Mouse (Mus musculus): ENCODE measurements around the gene Cnnm1.

Cnnm1 gene

GRCm38 (mm10) chr19:43511621-43512620, 71.7 kb downstream of the Cnnm1 start:
- DNase-seq (ENCODE audit: low read depth, low spot score) = no peak

GRCm38 (mm10) chr19:43513874-43514273, 73.6 kb downstream of the Cnnm1 start:
- no peak for DNase-seq (ENCODE audit: low read depth, low spot score)

GRCm38 (mm10) chr19:43515668-43516396, 75.6 kb downstream of the Cnnm1 start:
- no peak for DNase-seq (ENCODE audit: low read depth, low spot score)

GRCm38 (mm10) chr19:43516397-43517035, 76.3 kb downstream of the Cnnm1 start:
- DNase-seq (ENCODE audit: low read depth, low spot score) = no peak

- DNase-seq (ENCODE audit: low read depth, low spot score) = no peak
Measured at GRCm38 (mm10) chr19:43517320-43517719, 77.1 kb downstream of the Cnnm1 start.

- DNase-seq (ENCODE audit: low read depth, low spot score) = no peak
Measured at GRCm38 (mm10) chr19:43517808-43518207, 77.6 kb downstream of the Cnnm1 start.

- DNase-seq (ENCODE audit: low read depth, low spot score) = no peak
Measured at GRCm38 (mm10) chr19:43518261-43518660, 78.0 kb downstream of the Cnnm1 start.

GRCm38 (mm10) chr19:43519226-43519625, 79.0 kb downstream of the Cnnm1 start:
- DNase-seq (ENCODE audit: low read depth, low spot score) = no peak

- no peak for DNase-seq (ENCODE audit: low read depth, low spot score)
Measured at GRCm38 (mm10) chr19:43520402-43520801, 80.2 kb downstream of the Cnnm1 start.

- DNase-seq (ENCODE audit: low read depth, low spot score) = no peak
Measured at GRCm38 (mm10) chr19:43521362-43521761, 81.1 kb downstream of the Cnnm1 start.

- no peak for DNase-seq (ENCODE audit: low read depth, low spot score)
Measured at GRCm38 (mm10) chr19:43521996-43522395, 81.8 kb downstream of the Cnnm1 start.

GRCm38 (mm10) chr19:43523551-43523950, 83.3 kb downstream of the Cnnm1 start:
- DNase-seq (ENCODE audit: low read depth, low spot score) = peak; percentile 32

GRCm38 (mm10) chr19:43524187-43525103, 84.2 kb downstream of the Cnnm1 start, which contains the start of gene Got1:
Got1 (minus strand) TSS chr19:43524605.
- peak; percentile 97 for DNase-seq (ENCODE audit: low read depth, low spot score)

GRCm38 (mm10) chr19:43525104-43525482, 84.9 kb downstream of the Cnnm1 start:
- no peak for DNase-seq (ENCODE audit: low read depth, low spot score)

- DNase-seq (ENCODE audit: low read depth, low spot score) = no peak
Measured at GRCm38 (mm10) chr19:43525566-43525965, 85.3 kb downstream of the Cnnm1 start.

- DNase-seq (ENCODE audit: low read depth, low spot score) = no peak
Measured at GRCm38 (mm10) chr19:43526025-43526424, 85.8 kb downstream of the Cnnm1 start.

GRCm38 (mm10) chr19:43527131-43527530, 86.9 kb downstream of the Cnnm1 start:
- no peak for DNase-seq (ENCODE audit: low read depth, low spot score)

- no peak for DNase-seq (ENCODE audit: low read depth, low spot score)
Measured at GRCm38 (mm10) chr19:43528056-43528587, 87.9 kb downstream of the Cnnm1 start.

GRCm38 (mm10) chr19:43530197-43530770, 90.0 kb downstream of the Cnnm1 start:
- peak; percentile 85 for DNase-seq (ENCODE audit: low read depth, low spot score)

GRCm38 (mm10) chr19:43530921-43531320, 90.7 kb downstream of the Cnnm1 start:
- no peak for DNase-seq (ENCODE audit: low read depth, low spot score)

Data from forelimb bud, embryonic 11.5 days (tissue).